19 mouse cellular contexts compared by ENCODE assay signal in genomic region chr1:180181304-180181965, GRCm38 (mm10). TPM values are rescaled to one million over a fixed set of nuclear protein-coding genes. Genes with fewer than 3 reads are reported as not detected.
DNase-seq lines count a peak whose midpoint lies in the region; ATAC-seq and TF ChIP-seq lines count a peak whose summit lies in the region.
"Had no signal": no experiment of that assay in that cellular context is flagged by ENCODE, and none has a peak within 500 bp of the region (broad histone marks: within the 10 kb centered on the region; RNA-seq: fewer than 3 reads in every experiment).

No protein-coding gene starts in this region.

- H3K27me3 ChIP-seq in liver, embryonic 13.5 days = no peaks in the 10 kb centered on the region
- H3K27me3 ChIP-seq in liver, embryonic 12.5 days (replicated peaks) = no peaks in the 10 kb centered on the region
- H3K27me3 ChIP-seq in kidney, embryonic 16.5 days (ENCODE audit: insufficient read depth, low read length) = no peaks in the 10 kb centered on the region
- H3K27me3 ChIP-seq in small intestine, adult 2 months (ENCODE audit: control insufficient read depth, insufficient read depth, low read length) = no peaks in the 10 kb centered on the region
- no peaks in the 10 kb centered on the region for H3K27me3 ChIP-seq in embryonic facial prominence, embryonic 10.5 days (replicated peaks; ENCODE audit: low read depth, poor library complexity, severe bottlenecking)
- H3K27me3 ChIP-seq: lung, embryonic 15.5 days; neural tube, embryonic 13.5 days had no signal

- no peak for TF ChIP-seq POLR2A in small intestine, adult 2 months (IDR thresholded peaks at IDR 0.05; ENCODE audit: low read depth, low read length)

- peaks cover 7% of the 10 kb centered on the region; the same call in 1 of the 2 replicates for H3K36me3 ChIP-seq in liver, embryonic 13.5 days
- no peaks in the 10 kb centered on the region for H3K36me3 ChIP-seq in liver, embryonic 12.5 days
- H3K36me3 ChIP-seq in kidney, embryonic 16.5 days (ENCODE audit: insufficient read depth, low read length) = no peaks in the 10 kb centered on the region
- H3K36me3 ChIP-seq in small intestine, adult 2 months (ENCODE audit: control insufficient read depth, insufficient read depth, low read length) = 0 out of 2 replicates have a peak, but pooled peaks cover 2% of the 10 kb centered on the region
- H3K36me3 ChIP-seq in embryonic facial prominence, embryonic 10.5 days (replicated peaks) = no peaks in the 10 kb centered on the region
- H3K36me3 ChIP-seq: lung, embryonic 15.5 days; neural tube, embryonic 13.5 days had no signal

- ATAC-seq in liver, embryonic 13.5 days (ENCODE audit: low read depth) = no peak
- no peak for ATAC-seq in liver, embryonic 12.5 days
- 0 out of 2 replicates have a peak, but pooled peaks have one; percentile 43 for ATAC-seq in kidney, embryonic 16.5 days (ENCODE audit: low FRiP score, low TSS enrichment)
- ATAC-seq: activated CD4-positive, CD25-positive, alpha-beta regulatory T cell, adult 4 months had no signal

- H3K4me3 ChIP-seq in liver, embryonic 13.5 days (replicated peaks) = no peak overlapping the region
- H3K4me3 ChIP-seq in liver, embryonic 12.5 days = no peak overlapping the region
- H3K4me3 ChIP-seq in kidney, embryonic 16.5 days (ENCODE audit: low read length) = no peak overlapping the region
- H3K4me3 ChIP-seq in small intestine, adult 2 months (ENCODE audit: low read depth, low read length) = no peak overlapping the region
- no peak overlapping the region for H3K4me3 ChIP-seq in embryonic facial prominence, embryonic 10.5 days
- H3K4me3 ChIP-seq: layer of hippocampus, adult 2 months; lung, embryonic 15.5 days; neural tube, embryonic 13.5 days had no signal

- H3K9ac ChIP-seq in liver, embryonic 13.5 days = no peak overlapping the region
- H3K9ac ChIP-seq in liver, embryonic 12.5 days = no peak overlapping the region
- H3K9ac ChIP-seq in kidney, embryonic 16.5 days (replicated peaks; ENCODE audit: low read length) = no peak overlapping the region
- H3K9ac ChIP-seq: lung, embryonic 15.5 days; neural tube, embryonic 13.5 days had no signal

- peaks cover 51% of the 10 kb centered on the region for H3K4me1 ChIP-seq in liver, embryonic 13.5 days (replicated peaks)
- H3K4me1 ChIP-seq in liver, embryonic 12.5 days = peaks cover 41% of the 10 kb centered on the region
- no peaks in the 10 kb centered on the region for H3K4me1 ChIP-seq in kidney, embryonic 16.5 days (ENCODE audit: insufficient read depth, low read length)
- peaks cover 45% of the 10 kb centered on the region for H3K4me1 ChIP-seq in small intestine, adult 2 months (ENCODE audit: control insufficient read depth, insufficient read depth, insufficient read length, low read length)
- H3K4me1 ChIP-seq in embryonic facial prominence, embryonic 10.5 days = no peaks in the 10 kb centered on the region; the same call in 1 of the 2 replicates
- H3K4me1 ChIP-seq: lung, embryonic 15.5 days; neural tube, embryonic 13.5 days had no signal

- no peak overlapping the region for H3K4me2 ChIP-seq in liver, embryonic 13.5 days
- no peak overlapping the region for H3K4me2 ChIP-seq in liver, embryonic 12.5 days
- no peak overlapping the region for H3K4me2 ChIP-seq in kidney, embryonic 16.5 days (replicated peaks; ENCODE audit: low read depth, low read length)
- H3K4me2 ChIP-seq: lung, embryonic 15.5 days; neural tube, embryonic 13.5 days had no signal

- TF ChIP-seq CTCF in small intestine, adult 2 months (IDR thresholded peaks at IDR 0.05; ENCODE audit: extremely low read depth, insufficient read length, insufficient replicate concordance, low read depth, low read length) = no peak

- H3K27ac ChIP-seq in liver, embryonic 13.5 days = 0 out of 2 replicates have a peak overlapping the region, but pooled peaks have one; percentile 51
- no peak overlapping the region for H3K27ac ChIP-seq in liver, embryonic 12.5 days
- H3K27ac ChIP-seq in kidney, embryonic 16.5 days (ENCODE audit: low read length) = no peak overlapping the region
- H3K27ac ChIP-seq in small intestine, adult 2 months (ENCODE audit: insufficient read depth, low read depth, low read length) = 0 out of 2 replicates have a peak overlapping the region, but pooled peaks have one; percentile 4
- H3K27ac ChIP-seq in embryonic facial prominence, embryonic 10.5 days (replicated peaks) = no peak overlapping the region
- H3K27ac ChIP-seq: layer of hippocampus, adult 2 months; lung, embryonic 15.5 days; neural tube, embryonic 13.5 days had no signal

- intact Hi-C loops in gastrocnemius, postnatal 14 days (cut with DNase I; ENCODE audit: low total_unique reads) = no loop called here

- WGBS in liver, embryonic 13.5 days (ENCODE audit: insufficient replicate concordance) = 75% methylated on average over 7 of the region's 7 CpGs
- WGBS in liver, embryonic 12.5 days (ENCODE audit: insufficient replicate concordance) = 82% methylated on average over 7 of the region's 7 CpGs
- WGBS in kidney, embryonic 16.5 days = 85% methylated on average over 7 of the region's 7 CpGs
- 60% methylated on average over 7 of the region's 7 CpGs for WGBS in small intestine, adult 2 months
- WGBS in embryonic facial prominence, embryonic 10.5 days = 91% methylated on average over 7 of the region's 7 CpGs

- peak; percentile 4 for DNase-seq in gastrocnemius, postnatal 10 days
- no peak for DNase-seq in gastrocnemius, postnatal 14 days
- no peak for DNase-seq in liver, embryonic 13.5 days
- DNase-seq in embryonic facial prominence, embryonic 10.5 days (ENCODE audit: low spot score) = no peak
- DNase-seq: adrenal gland, postnatal 14 days; cerebellum, adult 11 months; cerebellum, postnatal 14 days; lung, postnatal 4 days; midbrain, embryonic 14.5 days; right cerebral cortex, adult 18-20 months; thymus, postnatal 25 days had no signal

- no peaks in the 10 kb centered on the region for H3K9me3 ChIP-seq in liver, embryonic 13.5 days (replicated peaks)
- H3K9me3 ChIP-seq in liver, embryonic 12.5 days (replicated peaks) = no peaks in the 10 kb centered on the region
- H3K9me3 ChIP-seq in kidney, embryonic 16.5 days (ENCODE audit: low read length) = no peaks in the 10 kb centered on the region
- no peaks in the 10 kb centered on the region for H3K9me3 ChIP-seq in embryonic facial prominence, embryonic 10.5 days
- H3K9me3 ChIP-seq: G1E; lung, embryonic 15.5 days; neural tube, embryonic 13.5 days had no signal

RNA-seq across cellular contexts. Expression of gene Coq8a, which starts 18.0 kb away (rescaled TPM):
- total RNA-seq in gastrocnemius, postnatal 10 days (2021) = 100 to 1,000 TPM; 324 to 400 TPM
- 100 to 1,000 TPM; 498 to 743 TPM for total RNA-seq in gastrocnemius, postnatal 14 days (2021)
- polyA plus RNA-seq in liver, embryonic 13.5 days (2015; fragmentation: Nextera tagmentation; extraction: Ambion mirVana) = 6.7 and 8.6 TPM in 2 replicates
- polyA plus RNA-seq in liver, embryonic 12.5 days (2016; fragmentation: Nextera tagmentation; extraction: Ambion mirVana) = 5.0 and 7.8 TPM in 2 replicates
- polyA plus RNA-seq in kidney, embryonic 16.5 days (2015; fragmentation: Nextera tagmentation; extraction: Ambion mirVana) = 17.7 and 21.8 TPM in 2 replicates
- polyA plus RNA-seq in small intestine, adult 2 months (2012; rRNA removed) = 7.4 and 13.2 TPM in 2 replicates
- 1.7 and 2.6 TPM in 2 replicates for polyA plus RNA-seq in embryonic facial prominence, embryonic 10.5 days (2016; fragmentation: Nextera tagmentation; extraction: Ambion mirVana)

Comparison
In these comparisons a context has a peak if more than half of its experiments do, and no peak if none do; other contexts are left out.
1. H3K27ac ChIP-seq: peak in liver, embryonic 13.5 days (single experiment) and small intestine, adult 2 months (single experiment); none in liver, embryonic 12.5 days (single experiment), kidney, embryonic 16.5 days (single experiment) and embryonic facial prominence, embryonic 10.5 days (single experiment).